Mouse (Mus musculus) adrenal gland, postnatal 14 days (tissue): ENCODE measurements at regions not wholly inside any gene's neighbourhood (a gene's known extent, or its start where the extent isn't known, plus 50 kb on each side); places are given as distances from the start of the nearest gene placed in this dataset.

Experiments
- DNase-seq: peaks from one replicate; pipeline ENCODE4 v3.0.0; 2021; ENCODE audit warnings: mixed read lengths

- DNase-seq, result peak; percentile 34
Observed at GRCm38 (mm10) chr13:24527812-24528531, 54.0 kb upstream of the Ripor2 start.
